Mouse (Mus musculus): ENCODE measurements around the gene Cbx1. TPM values are rescaled to one million over a fixed set of nuclear protein-coding genes. Genes with fewer than 3 reads are reported as not detected.
"Not testable (repeated sequence)": the region's sequence is repeated elsewhere in the genome, so short reads cannot be mapped to it uniquely, and the experiment has no call there.

Cbx1 gene
- polyA plus RNA-seq, 1 experiment from 2014 or later, result 76.7 TPM

DNA sequence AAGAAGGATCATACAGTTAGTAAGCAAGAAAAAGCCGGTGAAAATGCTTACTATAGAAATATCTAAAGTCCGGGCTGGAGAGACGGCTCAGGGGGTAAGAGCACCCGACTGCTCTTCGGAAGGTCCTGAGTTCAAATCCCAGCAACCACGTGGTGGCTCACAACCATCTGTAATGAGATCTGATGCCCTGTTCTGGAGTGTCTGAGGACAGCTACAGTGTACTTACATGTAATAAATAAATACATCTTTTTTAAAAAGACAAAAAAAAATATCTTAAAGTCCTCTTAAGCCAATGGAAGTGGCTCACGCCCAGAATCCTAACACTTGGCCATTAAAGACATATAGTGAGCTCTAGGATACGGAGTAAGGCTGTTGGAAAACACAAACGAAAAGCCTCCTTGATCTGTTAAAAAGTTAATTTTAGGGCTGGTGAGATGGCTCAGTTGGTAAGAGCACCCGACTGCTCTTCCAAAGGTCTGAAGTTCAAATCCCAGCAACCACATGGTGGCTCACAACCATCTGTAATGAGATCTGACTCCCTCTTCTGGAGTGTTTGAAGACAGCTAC, 10.8 kb upstream of the Cbx1 start:
- not testable (repeated sequence) for DNase-seq (ENCODE audit: low spot score); H3K9me3 ChIP-seq (ENCODE audit: control insufficient read depth, low read length); H3K36me3 ChIP-seq (ENCODE audit: control insufficient read depth, insufficient read depth, low read length); ATAC-seq (replicated peaks; ENCODE audit: low FRiP score); H3K27me3 ChIP-seq (replicated peaks; ENCODE audit: control insufficient read depth, insufficient read depth, low read length); H3K4me1 ChIP-seq (replicated peaks; ENCODE audit: control insufficient read depth, insufficient read depth, low read length)
- H3K27ac ChIP-seq (ENCODE audit: low read depth, low read length), result peak overlapping the region; percentile 6; the same call in 1 of the 2 replicates
- H3K4me3 ChIP-seq (ENCODE audit: low read depth, low read length), result peak overlapping the region; percentile 82
- H3K9ac ChIP-seq (ENCODE audit: low read depth, low read length), result peak overlapping the region; percentile 55
- 64% methylated on average over 10 of the region's 10 CpGs for WGBS
- peak overlapping the region; percentile 89 for H3K4me2 ChIP-seq

DNA sequence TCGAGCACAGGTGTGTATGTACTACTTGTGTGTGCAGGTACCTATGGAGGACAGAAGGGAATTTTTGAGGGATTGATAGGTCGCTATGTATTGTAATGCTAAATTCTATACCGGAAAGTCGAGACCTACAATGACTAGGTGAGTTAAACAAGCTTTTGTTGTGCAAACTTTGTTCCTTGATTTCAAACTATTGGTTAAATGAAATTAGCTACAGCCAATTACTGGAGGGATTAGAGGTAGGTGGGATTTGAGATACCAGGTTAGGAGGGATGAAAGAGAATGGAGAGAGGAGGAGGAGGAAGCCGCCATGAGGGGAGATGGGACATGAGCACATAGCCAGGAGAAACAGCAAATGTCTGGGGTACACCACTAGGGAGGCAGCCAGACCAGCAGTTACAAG, 8.6 kb upstream of the Cbx1 start:
- H3K9me3 ChIP-seq (ENCODE audit: control insufficient read depth, low read length), result no peaks in the 10 kb centered on the region
- DNase-seq (ENCODE audit: low spot score) (no peak), ATAC-seq (replicated peaks; ENCODE audit: low FRiP score) (no peak)
- H3K27ac ChIP-seq (ENCODE audit: low read depth, low read length), result no peak overlapping the region
- H3K36me3 ChIP-seq (ENCODE audit: control insufficient read depth, insufficient read depth, low read length), result no peaks in the 10 kb centered on the region
- H3K27me3 ChIP-seq (replicated peaks; ENCODE audit: control insufficient read depth, insufficient read depth, low read length), result no peaks in the 10 kb centered on the region
- no peak overlapping the region for H3K9ac ChIP-seq (ENCODE audit: low read depth, low read length)
- no peak overlapping the region for H3K4me3 ChIP-seq (ENCODE audit: low read depth, low read length)
- H3K4me1 ChIP-seq (replicated peaks; ENCODE audit: control insufficient read depth, insufficient read depth, low read length), result peaks cover 7% of the 10 kb centered on the region; the same call in 1 of the 2 replicates
- WGBS, result 73% methylated on average over 5 of the region's 5 CpGs
- no peak overlapping the region for H3K4me2 ChIP-seq

DNA sequence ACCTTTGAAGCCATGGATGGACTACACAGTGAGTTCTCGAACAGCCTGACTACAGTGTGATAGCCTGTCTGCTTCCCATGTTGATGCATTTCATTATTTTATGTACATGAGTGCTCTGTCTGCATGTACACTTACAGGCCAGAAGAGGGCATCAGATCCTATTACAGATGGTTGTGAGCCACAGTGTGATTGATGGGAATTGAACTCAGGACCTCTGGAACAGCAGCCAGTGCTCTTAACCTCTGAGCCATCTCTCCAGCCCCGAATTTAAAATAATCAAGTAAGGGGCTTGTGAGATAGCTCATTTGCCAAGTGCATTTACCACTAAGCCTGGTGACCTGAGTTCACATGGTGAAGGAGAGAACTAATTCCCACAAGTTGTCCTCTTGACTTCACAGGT, 7.5 kb upstream of the Cbx1 start:
- Histone ChIP-seq H3K27me3 (replicated peaks; ENCODE audit: control insufficient read depth, insufficient read depth, low read length) (no peaks in the 10 kb centered on the region), H3K4me2 (no peak overlapping the region), H3K9me3 (ENCODE audit: control insufficient read depth, low read length) (no peaks in the 10 kb centered on the region), H3K36me3 (ENCODE audit: control insufficient read depth, insufficient read depth, low read length) (no peaks in the 10 kb centered on the region), H3K4me3 (ENCODE audit: low read depth, low read length) (no peak overlapping the region), H3K9ac (ENCODE audit: low read depth, low read length) (no peak overlapping the region), H3K4me1 (replicated peaks; ENCODE audit: control insufficient read depth, insufficient read depth, low read length) (peaks cover 5% of the 10 kb centered on the region; the same call in 1 of the 2 replicates), H3K27ac (ENCODE audit: low read depth, low read length) (no peak overlapping the region)
- no peak for DNase-seq (ENCODE audit: low spot score)
- WGBS, result 56% methylated on average over 2 of the region's 2 CpGs
- ATAC-seq (replicated peaks; ENCODE audit: low FRiP score), result no peak

DNA sequence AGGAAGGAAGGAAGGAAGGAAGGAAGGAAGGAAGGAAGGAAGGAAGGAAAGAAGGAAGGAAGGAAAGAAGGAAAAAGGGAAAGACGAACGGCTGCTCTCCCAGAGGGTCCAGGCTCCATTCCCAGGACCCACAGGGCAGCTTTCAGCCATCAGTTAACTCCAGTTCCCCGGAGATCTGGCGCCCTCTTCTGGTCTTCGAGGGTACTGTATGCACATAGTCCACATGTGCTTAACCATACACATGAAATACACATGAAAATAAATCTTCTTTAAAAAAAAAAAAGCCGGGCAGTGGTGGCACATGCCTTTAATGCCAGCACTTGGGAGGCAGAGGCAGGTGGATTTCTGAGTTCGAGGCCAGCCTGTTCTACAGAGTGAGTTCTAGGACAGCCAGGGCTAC, 4.1 kb upstream of the Cbx1 start:
- not testable (repeated sequence) for H3K9ac ChIP-seq (ENCODE audit: low read depth, low read length); H3K4me2 ChIP-seq; H3K27me3 ChIP-seq (replicated peaks; ENCODE audit: control insufficient read depth, insufficient read depth, low read length); ATAC-seq (replicated peaks; ENCODE audit: low FRiP score); H3K9me3 ChIP-seq (ENCODE audit: control insufficient read depth, low read length); H3K4me1 ChIP-seq (replicated peaks; ENCODE audit: control insufficient read depth, insufficient read depth, low read length); H3K27ac ChIP-seq (ENCODE audit: low read depth, low read length); H3K36me3 ChIP-seq (ENCODE audit: control insufficient read depth, insufficient read depth, low read length); H3K4me3 ChIP-seq (ENCODE audit: low read depth, low read length)
- WGBS, result 14% methylated on average over 7 of the region's 7 CpGs
- peak; percentile 64 for DNase-seq (ENCODE audit: low spot score)

DNA sequence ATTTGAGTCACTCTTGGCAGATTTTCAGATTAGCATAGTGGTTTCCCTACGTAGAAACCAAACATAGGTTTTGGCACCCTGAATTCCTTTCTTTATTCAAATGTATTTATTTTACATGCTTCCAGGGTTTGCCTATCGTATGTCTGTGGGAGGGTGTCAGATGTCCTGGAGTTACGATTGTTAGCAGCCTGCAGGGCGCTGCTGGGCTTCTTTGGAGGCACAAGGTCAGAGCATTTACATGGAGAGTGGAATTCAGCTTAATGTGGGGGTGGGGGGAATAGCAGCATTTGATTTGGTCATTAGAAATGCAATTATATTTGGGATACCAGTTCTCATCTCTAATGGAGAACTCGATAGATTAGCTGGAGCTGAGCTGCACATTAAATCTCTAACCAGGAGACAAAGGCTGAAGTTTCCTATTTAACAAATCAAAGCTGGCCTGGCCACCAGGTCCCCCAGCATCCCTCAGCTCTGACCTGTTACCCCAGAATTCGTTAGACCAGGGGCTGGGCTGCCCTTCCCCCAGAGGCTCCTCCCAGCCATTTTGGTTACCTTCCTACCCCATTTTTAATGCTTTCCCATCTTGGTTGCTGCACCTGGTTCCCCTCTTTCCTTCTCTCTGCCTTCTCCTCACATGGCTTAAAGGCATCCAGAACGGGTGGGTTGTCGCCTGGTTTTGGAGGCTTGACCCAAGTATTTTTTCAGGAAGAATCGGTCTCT, 2.0 kb upstream of the Cbx1 start:
- no peaks in the 10 kb centered on the region for H3K27me3 ChIP-seq (replicated peaks; ENCODE audit: control insufficient read depth, insufficient read depth, low read length)
- WGBS, result 53% methylated on average over 9 of the region's 9 CpGs
- H3K27ac ChIP-seq (ENCODE audit: low read depth, low read length), result no peak overlapping the region
- ATAC-seq (replicated peaks; ENCODE audit: low FRiP score), result no peak
- no peak overlapping the region for H3K4me3 ChIP-seq (ENCODE audit: low read depth, low read length)
- no peaks in the 10 kb centered on the region for H3K36me3 ChIP-seq (ENCODE audit: control insufficient read depth, insufficient read depth, low read length)
- H3K4me2 ChIP-seq, result no peak overlapping the region
- DNase-seq (ENCODE audit: low spot score), result no peak
- H3K9ac ChIP-seq (ENCODE audit: low read depth, low read length), result no peak overlapping the region
- peaks cover 10% of the 10 kb centered on the region for H3K4me1 ChIP-seq (replicated peaks; ENCODE audit: control insufficient read depth, insufficient read depth, low read length)
- H3K9me3 ChIP-seq (ENCODE audit: control insufficient read depth, low read length), result no peaks in the 10 kb centered on the region

DNA sequence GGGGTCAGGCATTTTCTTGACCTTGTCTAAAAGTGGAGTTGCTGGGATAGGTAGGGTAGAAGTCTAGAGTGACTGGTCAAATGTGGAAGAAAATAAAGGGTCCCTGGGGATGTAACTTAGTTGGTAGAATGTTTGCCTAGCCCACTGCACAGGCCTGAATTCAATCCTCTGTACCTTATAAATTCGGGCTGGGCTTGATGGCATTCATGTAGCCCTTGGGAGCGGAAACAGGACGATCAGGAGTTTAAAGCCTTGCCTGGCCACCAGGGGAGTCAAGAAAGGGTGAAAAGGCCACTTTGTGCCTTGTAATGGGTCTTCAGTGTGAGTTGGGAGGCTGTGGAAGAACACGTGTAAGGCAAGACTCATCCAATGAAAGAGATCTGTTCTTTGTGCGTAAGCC, 1.1 kb downstream of the Cbx1 start:
- no peak for DNase-seq (ENCODE audit: low spot score)
- H3K4me3 ChIP-seq (ENCODE audit: low read depth, low read length), result peak overlapping the region; percentile 75
- H3K36me3 ChIP-seq (ENCODE audit: control insufficient read depth, insufficient read depth, low read length), result no peaks in the 10 kb centered on the region
- 8% methylated on average over 5 of the region's 5 CpGs for WGBS
- H3K27ac ChIP-seq (ENCODE audit: low read depth, low read length), result peak overlapping the region; percentile 84; the same call in 1 of the 2 replicates
- peak overlapping the region; percentile 95 for H3K4me2 ChIP-seq
- H3K4me1 ChIP-seq (replicated peaks; ENCODE audit: control insufficient read depth, insufficient read depth, low read length), result peaks cover 15% of the 10 kb centered on the region
- no peaks in the 10 kb centered on the region for H3K27me3 ChIP-seq (replicated peaks; ENCODE audit: control insufficient read depth, insufficient read depth, low read length)
- ATAC-seq (replicated peaks; ENCODE audit: low FRiP score), result no peak
- H3K9ac ChIP-seq (ENCODE audit: low read depth, low read length), result peak overlapping the region; percentile 80
- no peaks in the 10 kb centered on the region for H3K9me3 ChIP-seq (ENCODE audit: control insufficient read depth, low read length)

DNA sequence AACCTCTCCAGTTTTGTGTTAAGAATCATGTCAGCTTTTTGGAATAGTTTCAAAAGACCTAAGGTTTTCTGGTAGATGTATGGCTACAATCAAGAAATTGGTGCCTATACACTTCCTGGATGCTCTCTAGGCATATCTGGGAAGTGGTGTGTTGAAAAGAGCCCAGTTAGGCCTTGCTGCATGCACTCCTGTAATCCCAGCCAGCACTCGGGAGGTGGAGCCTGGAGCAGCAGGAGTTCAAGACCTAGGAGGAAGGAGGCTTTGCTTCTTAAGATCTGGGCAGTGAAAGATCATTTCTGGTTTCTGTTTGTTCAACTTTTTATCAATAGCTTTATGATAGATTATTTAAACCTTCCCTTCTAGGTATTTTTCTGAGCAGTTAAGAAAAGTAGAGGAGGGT, 1.8 kb downstream of the Cbx1 start:
- Histone ChIP-seq H3K27ac (ENCODE audit: low read depth, low read length) (no peak overlapping the region), H3K4me3 (ENCODE audit: low read depth, low read length) (peak overlapping the region; percentile 75), H3K4me2 (peak overlapping the region; percentile 95), H3K9me3 (ENCODE audit: control insufficient read depth, low read length) (no peaks in the 10 kb centered on the region), H3K27me3 (replicated peaks; ENCODE audit: control insufficient read depth, insufficient read depth, low read length) (no peaks in the 10 kb centered on the region), H3K9ac (ENCODE audit: low read depth, low read length) (no peak overlapping the region; the same call in 1 of the 2 replicates), H3K4me1 (replicated peaks; ENCODE audit: control insufficient read depth, insufficient read depth, low read length) (peaks cover 15% of the 10 kb centered on the region), H3K36me3 (ENCODE audit: control insufficient read depth, insufficient read depth, low read length) (peaks cover 4% of the 10 kb centered on the region; the same call in 1 of the 2 replicates)
- WGBS, result 9% methylated on average over 1 of the region's 1 CpGs
- ATAC-seq (replicated peaks; ENCODE audit: low FRiP score), result no peak
- no peak for DNase-seq (ENCODE audit: low spot score)

DNA sequence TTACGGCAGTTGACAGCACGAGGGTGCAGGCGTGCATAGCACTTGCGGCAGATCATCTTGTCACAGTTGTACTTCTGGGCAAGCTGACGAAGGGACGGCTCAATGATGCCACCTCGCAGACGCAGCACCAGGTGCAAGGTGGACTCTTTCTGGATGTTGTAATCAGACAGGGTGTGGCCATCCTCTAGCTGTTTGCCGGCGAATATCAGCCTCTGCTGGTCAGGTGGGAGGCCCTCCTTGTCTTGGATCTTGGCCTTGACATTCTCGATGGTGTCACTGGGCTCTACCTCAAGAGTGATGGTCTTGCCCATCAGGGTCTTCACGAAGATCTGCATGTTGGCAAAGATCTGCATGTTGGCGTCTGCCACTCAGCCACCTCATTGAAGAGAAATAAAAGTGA, 6.6 kb downstream of the Cbx1 start:
- no peak overlapping the region for H3K27ac ChIP-seq (ENCODE audit: low read depth, low read length)

DNA sequence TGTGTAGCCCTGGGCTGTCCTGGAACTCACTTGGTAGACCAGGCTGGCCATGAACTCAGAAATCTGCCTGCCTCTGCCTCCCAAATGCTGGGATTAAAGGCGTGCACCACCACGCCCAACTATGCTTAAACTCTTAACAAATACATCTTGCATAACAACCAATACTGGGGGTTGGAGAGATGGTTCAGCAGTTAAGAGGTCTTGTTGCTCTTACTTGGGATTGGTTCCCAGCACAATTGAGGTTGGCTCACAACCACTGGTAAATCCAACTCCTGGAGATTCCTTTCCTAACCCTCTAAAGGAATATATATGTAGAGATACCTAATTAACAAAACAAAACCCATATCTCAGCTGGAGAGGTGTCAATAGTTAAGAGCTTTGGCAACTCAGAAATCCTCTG, 7.2 kb downstream of the Cbx1 start:
- no peak for ATAC-seq (replicated peaks; ENCODE audit: low FRiP score)
- peaks cover 5% of the 10 kb centered on the region; the same call in 1 of the 2 replicates for H3K4me1 ChIP-seq (replicated peaks; ENCODE audit: control insufficient read depth, insufficient read depth, low read length)
- no peaks in the 10 kb centered on the region for H3K9me3 ChIP-seq (ENCODE audit: control insufficient read depth, low read length)
- WGBS, result 92% methylated on average over 2 of the region's 2 CpGs
- H3K36me3 ChIP-seq (ENCODE audit: control insufficient read depth, insufficient read depth, low read length), result peaks cover 9% of the 10 kb centered on the region; the same call in 1 of the 2 replicates
- H3K4me3 ChIP-seq (ENCODE audit: low read depth, low read length), result no peak overlapping the region
- H3K4me2 ChIP-seq, result no peak overlapping the region
- H3K9ac ChIP-seq (ENCODE audit: low read depth, low read length), result no peak overlapping the region
- H3K27me3 ChIP-seq (replicated peaks; ENCODE audit: control insufficient read depth, insufficient read depth, low read length), result no peaks in the 10 kb centered on the region
- DNase-seq (ENCODE audit: low spot score), result no peak
- no peak overlapping the region for H3K27ac ChIP-seq (ENCODE audit: low read depth, low read length)

More for the DNA sequence above, 6.6 kb downstream of the Cbx1 start:
- WGBS, result 86% methylated on average over 13 of the region's 13 CpGs
- Histone ChIP-seq H3K9ac (ENCODE audit: low read depth, low read length) (no peak overlapping the region), H3K27me3 (replicated peaks; ENCODE audit: control insufficient read depth, insufficient read depth, low read length) (no peaks in the 10 kb centered on the region), H3K4me3 (ENCODE audit: low read depth, low read length) (no peak overlapping the region), H3K9me3 (ENCODE audit: control insufficient read depth, low read length) (no peaks in the 10 kb centered on the region), H3K4me2 (no peak overlapping the region), H3K4me1 (replicated peaks; ENCODE audit: control insufficient read depth, insufficient read depth, low read length) (peaks cover 11% of the 10 kb centered on the region), H3K36me3 (ENCODE audit: control insufficient read depth, insufficient read depth, low read length) (peaks cover 9% of the 10 kb centered on the region; the same call in 1 of the 2 replicates)
- DNase-seq (ENCODE audit: low spot score) (no peak), ATAC-seq (replicated peaks; ENCODE audit: low FRiP score) (no peak)

Data from liver, embryonic 11.5 days (tissue).